Mouse (Mus musculus) brain, embryonic 14.5 days (tissue): ENCODE data around the gene Arap1. TPM values are rescaled to one million over a fixed set of nuclear protein-coding genes. Genes with fewer than 3 reads are reported as not detected.

Experiments used
- DNase-seq: peaks from one replicate; pipeline ENCODE4 v3.0.0-alpha.2; 2011; ENCODE audit warnings: low read depth
- CTCF ChIP-seq: fragments of 200-500 bp; IDR thresholded peaks from 2 replicates; pipeline ENCODE4 v1.5.1; 2012; ENCODE audit warnings: inconsistent platforms, mild to moderate bottlenecking, moderate library complexity, borderline replicate concordance; ENCODE audit not compliant: insufficient read depth, insufficient read length; ENCODE audit errors: extremely low read depth
- POLR2A ChIP-seq: fragments of 200-500 bp; IDR thresholded peaks from 2 replicates; pipeline ENCODE4 v1.6.1; 2012; ENCODE audit warnings: mild to moderate bottlenecking, inconsistent platforms, borderline replicate concordance; ENCODE audit not compliant: poor library complexity, insufficient read depth, insufficient read length, severe bottlenecking; ENCODE audit errors: extremely low read depth
- polyA plus RNA-seq: library from polyadenylated mRNA; depleted of rRNA; stranded (reverse); fragments of >200 nt; gene quantifications from 2 replicates; pipeline ENCODE4 v1.2.3, GENCODE M21; 2012; rRNA removed

Gene Arap1
- 13.1 and 17.1 TPM in 2 replicates for polyA plus RNA-seq

DNA sequence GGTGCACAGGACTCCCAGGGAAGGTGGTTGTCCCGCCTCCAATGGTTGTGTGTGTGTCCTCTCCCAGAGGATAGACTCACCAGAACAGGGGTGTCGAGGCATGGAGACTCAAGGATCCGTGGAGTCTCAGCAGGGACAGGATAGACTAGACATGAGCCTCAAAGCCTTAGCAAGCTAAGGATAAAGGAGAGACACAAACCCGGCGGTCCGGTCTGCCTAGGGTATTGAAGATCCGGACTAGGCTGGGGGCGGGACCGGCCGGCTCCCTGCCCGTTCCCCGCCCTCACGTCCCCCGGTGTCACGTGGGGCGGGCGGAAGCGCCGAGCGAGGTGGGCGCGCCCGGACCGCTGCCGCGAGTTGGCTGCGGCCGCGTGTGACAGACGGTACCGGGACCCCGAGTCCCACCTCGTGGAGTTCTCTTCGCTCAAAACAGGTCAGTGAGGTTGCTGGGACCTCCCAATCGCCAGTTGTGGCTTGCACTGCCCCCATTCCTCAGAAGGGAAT lies at the start of gene Arap1:
Arap1 (plus strand) TSS at position 301 of the 504 bp plus-strand sequence.
- TF ChIP-seq CTCF: no peak
- TF ChIP-seq POLR2A: 0 out of 2 replicates have a peak, but pooled peaks have one; percentile 8

DNA sequence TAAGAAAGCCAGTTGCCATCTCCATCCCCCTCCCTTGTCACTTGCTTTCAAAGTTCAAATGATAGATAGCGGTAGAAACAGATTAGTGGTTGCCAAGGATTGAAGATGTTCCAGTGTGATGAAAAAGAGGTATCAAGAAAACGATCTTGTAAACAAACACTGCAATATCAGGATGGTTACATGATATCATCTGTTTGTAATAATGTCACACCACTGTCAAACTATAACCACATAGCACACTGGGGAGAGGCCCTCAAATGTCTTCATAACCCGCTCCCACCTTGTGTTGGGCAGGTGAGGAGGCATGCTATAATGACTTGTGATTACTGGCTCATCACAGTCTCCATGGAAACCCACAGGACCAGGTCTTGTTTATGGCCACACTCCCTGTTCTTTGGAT lies 49.5 kb upstream of the Arap1 start:
- TF ChIP-seq CTCF: no peak
- no peak for TF ChIP-seq POLR2A
- no peak for DNase-seq

More for the DNA sequence above, at the start of gene Arap1:
- peak; percentile 65 for DNase-seq

DNA sequence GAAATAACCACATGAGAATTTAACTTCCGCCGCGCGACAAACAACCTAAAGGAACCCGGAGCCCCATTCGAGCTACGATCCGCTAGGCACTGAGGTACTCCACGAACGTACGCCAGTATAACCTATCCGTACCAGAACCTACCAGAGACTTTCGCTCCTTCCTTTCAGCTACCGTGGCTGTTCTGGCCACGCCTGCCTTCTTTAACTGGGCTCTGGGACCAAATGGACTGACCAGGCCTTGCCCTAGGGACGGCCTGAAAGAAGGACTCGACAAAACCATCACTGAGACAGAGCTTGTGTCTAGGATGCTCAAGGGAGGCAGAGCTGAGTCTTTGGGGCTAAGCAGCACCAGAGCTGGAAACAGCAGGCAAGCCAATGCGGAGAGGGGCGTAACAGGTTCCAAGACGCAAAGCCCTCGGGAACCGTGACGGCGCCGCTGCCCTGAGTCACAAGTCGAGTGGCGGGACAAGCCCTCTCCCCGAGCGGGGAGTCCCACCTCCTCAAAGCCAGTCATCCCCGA lies 46.4 kb upstream of the Arap1 start:
- no peak for DNase-seq
- no peak for TF ChIP-seq POLR2A
- no peak for TF ChIP-seq CTCF

DNA sequence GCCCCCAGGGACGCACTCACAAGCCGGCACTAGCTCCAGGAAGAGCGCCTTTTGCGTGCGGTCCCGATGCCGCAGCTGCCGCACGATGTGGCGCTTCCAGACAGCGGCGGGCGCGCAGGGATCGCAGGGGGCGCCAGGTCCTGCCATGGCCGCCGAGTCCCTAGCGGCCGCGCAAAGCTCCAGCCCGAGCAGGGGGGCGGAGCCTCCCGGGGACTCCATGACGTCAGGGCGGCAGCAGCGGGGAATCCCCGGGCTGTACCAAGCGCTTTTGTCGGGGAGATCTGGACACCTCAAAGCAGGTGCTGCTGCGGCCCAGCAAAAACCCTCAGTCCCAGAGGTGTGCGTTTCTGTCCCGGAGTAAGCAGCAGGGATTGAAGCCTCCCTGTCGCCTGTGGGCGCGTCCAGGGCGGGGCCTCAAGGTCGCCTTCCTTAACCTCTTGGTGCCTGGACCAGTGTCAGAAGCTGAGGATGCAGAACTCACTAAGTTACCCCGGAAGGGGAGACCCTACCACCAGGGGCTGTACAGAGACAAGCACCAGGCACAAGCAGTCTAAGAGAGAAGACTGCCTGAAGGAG lies 45.9 kb upstream of the Arap1 start, which contains the start of gene Atg16l2:
Atg16l2 (minus strand) TSS at position 371 of the 576 bp plus-strand sequence.
- TF ChIP-seq CTCF (peak; percentile 44; the same call in 1 of the 2 replicates), POLR2A (peak; percentile 50; the same call in 1 of the 2 replicates)
- DNase-seq: peak; percentile 97

DNA sequence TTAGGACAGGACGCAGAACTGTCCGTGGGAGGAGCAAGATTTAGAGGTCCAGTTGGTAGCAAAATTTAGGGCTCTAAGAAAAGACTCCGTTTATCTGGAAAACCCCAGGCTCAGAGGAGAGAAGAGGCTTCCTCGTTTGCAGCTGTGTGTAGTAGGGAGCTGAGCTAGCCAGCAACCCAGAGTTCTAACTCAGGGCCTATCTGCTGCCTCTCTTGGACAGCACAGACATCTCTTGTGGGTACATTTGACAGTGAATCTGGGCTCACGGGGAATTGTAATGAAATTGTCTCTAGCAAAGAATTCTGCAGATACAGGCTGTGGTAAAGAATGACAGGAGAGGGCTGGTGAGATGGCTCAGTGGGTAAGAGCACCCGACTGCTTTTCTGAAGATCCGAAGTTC lies 45.2 kb upstream of the Arap1 start:
- TF ChIP-seq CTCF (no peak), POLR2A (no peak)

DNA sequence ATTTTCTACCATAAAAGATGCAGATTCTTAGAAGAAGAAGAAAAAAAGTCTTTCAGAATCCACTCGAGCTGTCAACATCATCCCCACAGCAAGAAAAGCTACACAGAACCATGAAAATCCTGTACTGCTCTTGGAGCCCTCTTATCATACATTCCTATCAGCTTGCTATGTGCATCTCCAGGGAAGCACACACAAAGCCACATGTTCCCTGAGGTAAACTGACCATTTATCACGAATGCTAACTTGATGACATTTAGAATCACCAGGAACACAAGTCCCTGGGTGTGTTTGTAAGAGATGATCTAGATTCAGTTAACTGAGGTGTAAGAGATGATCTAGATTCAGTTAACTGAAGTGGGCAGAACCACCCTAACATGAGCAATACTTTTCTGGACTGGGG lies 41.0 kb upstream of the Arap1 start:
- no peak for DNase-seq
- TF ChIP-seq POLR2A (no peak), CTCF (no peak)

More for the DNA sequence above, 45.2 kb upstream of the Arap1 start:
- DNase-seq: no peak

DNA sequence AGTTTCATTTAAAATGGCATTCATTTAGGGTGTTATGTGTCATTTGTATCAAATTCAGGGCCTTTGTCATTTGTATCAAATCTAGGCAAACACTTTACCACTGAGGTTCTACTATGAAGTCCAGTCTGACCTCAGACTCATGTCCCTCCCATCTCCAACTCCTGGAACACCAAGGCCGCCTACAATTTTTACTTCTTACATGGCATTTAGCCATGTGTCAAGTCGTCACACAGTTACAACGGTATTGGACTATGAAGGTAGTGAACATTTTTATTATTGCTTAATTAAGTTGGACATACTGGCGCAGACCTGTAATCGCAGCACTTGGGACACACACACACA lies 37.9 kb upstream of the Arap1 start:
- TF ChIP-seq CTCF (no peak), POLR2A (no peak)
- DNase-seq: no peak

DNA sequence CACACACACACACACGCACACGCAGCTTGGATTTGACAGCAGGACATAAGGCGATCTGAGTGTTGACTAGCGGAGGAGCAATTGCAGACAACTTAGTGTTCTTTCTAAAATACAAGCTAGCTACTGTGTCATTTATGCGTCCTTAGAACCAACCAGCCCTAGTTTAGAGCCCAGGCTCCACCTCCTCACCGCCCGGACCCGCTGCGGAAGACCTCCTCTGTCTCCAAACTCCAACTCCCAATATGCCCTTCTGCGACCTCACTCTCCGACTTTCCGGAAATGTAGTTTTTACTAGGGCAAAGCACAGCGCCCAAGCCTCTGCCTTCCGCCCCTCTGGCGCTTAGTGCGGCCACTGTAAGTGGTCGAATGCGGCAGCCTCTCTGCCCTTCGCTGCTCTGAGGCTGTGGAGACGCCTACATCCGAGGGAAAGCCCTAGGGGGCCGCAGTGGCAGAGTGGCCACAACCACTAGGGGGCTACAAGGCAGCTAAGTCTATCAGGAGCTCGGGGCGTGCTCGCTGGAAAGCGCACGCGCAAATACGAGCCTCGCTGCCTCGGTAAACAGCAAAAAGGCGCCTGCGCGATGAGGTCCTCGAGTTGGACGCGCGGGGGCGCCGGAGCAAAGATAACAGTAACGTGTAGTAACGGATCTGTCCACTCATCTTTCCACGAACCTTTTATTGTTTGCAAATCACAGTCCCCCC lies 37.4 kb upstream of the Arap1 start:
- TF ChIP-seq CTCF: peak; percentile 83
- 0 out of 2 replicates have a peak, but pooled peaks have one; percentile 13 for TF ChIP-seq POLR2A
- peak; percentile 100 for DNase-seq

DNA sequence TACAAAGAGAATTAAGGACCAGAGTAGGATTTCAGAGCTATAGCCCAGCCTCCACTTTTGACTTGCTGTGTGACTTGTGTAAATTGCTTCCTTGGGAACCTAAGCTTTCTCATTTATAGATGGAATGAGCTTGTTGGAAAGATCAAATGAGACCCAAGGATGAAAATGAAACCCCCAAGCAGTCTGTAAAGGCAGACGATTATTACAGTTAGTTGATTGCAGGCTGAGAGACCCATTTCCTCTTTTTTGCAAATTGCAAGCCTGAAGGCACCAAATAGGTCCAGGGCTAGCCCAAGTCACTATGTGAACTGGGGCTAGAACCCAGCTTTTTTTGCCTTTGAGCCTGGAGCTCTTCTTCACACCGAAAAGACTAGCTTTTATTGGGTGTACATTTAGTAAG lies 36.8 kb upstream of the Arap1 start:
- TF ChIP-seq POLR2A (no peak), CTCF (no peak)
- no peak for DNase-seq

DNA sequence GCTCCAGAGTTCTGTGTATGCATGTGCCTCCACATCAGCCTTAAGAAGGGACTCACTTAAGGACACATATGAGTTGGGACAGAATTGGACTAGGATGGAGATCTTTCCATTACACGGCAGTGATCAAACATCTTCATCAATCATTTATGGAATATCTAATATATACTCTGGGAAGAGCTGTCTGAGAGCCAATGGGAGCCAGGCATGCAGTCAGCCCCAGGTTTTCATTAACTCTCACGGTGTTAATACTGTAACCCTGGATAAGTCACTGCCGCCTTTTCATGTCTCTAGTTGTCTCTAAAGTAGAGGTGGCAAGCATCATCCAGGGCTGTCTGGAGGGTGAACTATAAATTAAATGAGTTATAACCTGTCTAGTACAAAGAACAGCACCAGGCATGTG lies 34.8 kb upstream of the Arap1 start:
- no peak for DNase-seq

DNA sequence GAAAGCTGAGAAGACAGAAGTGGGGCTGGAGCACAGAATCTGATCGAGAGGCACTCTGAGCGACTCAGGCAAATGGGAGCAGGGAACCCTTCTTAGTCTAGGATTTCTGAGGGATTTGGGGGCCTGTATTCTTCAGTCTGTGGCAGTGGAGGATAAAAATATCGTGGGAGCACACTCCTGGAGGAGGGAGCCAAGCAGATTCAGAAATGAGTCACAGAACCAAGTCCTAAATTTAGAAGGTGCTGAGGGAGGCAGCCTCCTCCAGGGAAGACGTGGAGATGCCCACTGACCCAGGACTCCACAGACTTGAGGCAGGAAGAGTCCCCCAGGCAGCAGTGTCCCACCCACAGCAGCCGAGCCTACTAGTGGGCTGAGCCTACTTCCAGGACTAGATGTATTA lies 33.5 kb upstream of the Arap1 start:
- no peak for TF ChIP-seq CTCF
- TF ChIP-seq POLR2A: no peak

More for the DNA sequence above, 34.8 kb upstream of the Arap1 start:
- no peak for TF ChIP-seq CTCF
- no peak for TF ChIP-seq POLR2A

More for the DNA sequence above, 33.5 kb upstream of the Arap1 start:
- no peak for DNase-seq
